Mouse (Mus musculus): Measurements from ENCODE around the gene Pdgfa.
A peak's percentile ranks its signal among the peaks of the same experiment; 100 is the strongest.

Pdgfa gene

DNA sequence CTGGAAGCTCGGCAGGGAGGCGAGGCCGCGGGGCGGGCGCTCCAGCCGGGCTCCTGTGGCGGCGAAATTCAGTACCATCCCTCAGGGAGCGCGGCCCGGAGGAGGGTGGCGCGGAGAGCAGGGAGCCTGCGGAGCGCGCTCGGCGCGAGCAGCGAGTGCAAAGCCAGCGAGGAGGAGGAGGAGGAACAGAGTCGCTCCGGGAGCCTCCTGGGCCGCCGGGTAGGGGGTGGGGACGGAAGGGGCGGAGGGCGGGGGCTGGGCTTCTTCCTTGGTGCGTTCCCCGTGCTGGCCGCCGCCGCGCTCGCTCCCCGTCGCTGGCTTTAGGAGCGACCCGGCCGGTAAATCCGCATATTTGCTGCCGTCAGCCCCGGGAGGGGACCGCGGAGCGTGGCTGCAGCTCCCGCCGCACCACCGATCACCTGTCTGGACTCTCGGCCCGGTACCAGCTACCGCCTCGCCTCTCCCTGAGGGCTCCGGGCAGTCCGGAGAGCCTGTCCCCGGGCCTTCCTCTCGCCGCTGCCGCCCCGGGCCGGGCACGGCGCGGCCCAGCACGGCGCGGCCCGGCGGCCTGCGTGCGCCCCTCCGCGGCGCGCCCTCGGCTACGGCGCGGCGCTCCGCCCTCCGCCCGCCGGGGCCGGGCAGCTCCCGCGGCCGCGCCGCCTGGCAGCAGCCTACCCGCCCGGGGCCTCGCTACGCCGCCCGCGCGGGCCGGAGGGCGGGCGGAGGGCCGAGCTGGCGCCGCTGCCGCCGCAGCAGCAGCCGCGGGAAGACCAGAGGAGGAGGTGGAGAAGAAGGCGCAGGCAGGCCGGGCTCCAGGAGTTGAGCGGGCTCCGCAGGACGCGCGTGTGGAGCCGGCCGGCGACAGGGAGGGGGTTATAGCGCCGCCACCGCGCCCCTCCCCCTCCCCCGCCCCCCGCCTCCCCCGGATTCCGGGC is 2.1 kb downstream of the Pdgfa start:
- DNase-seq: peak; percentile 78

DNA sequence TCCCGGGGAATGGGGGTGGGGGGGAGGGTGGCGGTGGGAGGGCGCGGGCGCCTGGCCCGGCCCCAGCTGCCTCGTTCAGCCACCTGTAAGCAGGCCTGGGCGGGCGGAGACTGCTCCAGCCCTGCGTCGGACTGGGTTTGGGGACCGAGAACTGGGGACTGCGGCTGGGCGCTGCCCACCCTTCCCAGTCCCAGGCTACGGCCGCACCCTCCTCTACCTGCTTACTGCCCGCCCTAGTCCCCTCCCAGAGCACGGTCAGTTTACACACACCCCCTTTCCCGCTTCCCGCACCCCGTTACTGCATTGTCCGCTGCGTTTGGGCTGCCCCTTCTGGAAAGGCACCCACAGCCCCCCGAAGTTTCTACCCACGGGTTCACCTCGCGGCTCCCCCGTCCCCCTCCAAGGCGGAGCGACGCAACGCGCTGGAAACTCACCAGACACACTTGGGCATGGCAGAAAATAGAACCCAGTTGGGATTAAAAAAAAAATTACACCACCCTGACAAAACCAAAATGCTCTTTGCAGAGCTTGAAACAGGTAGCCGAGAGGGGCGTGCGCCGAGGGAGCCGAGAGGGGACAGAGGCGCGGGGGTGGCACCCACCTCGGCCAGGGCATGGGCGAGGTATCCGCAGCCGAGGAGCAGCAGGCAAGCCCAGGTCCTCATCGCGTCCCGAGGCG is 2.9 kb downstream of the Pdgfa start:
- no peak for DNase-seq

DNA sequence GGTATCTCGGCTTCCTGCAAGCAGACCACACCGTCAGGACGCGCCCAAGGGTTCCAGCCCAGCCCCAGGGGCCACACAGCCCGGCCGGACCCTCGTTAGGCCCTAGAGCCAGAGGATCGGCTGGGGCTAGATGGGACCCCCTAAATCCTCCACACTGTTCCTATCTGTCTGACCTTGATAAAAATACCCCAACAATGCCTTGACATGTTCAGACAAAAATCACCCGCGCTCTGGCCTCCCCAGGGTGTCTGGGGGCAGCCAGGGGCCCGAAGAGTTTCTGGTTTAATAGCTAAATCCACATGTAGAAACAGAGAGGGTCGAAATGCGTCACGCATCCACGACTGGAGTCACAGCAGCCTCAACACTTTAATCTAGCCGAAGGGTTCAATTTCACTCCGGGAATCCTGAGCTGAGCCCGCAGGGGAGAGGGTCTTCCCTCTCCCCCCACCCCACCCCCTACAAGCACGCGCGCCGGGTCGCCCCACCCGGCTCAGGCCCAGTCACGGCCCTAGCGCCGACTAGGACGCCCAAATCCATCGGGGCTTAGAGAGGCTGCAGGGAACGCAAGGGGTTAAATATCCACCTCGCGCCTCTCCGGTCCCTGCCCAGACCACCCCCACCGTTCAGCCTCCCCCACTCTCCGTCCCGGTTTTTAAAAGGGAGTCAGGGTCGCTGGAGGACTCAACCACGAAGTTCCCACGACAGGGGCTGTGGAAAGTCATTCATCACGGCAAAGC is 3.6 kb downstream of the Pdgfa start:
- DNase-seq: no peak

DNA sequence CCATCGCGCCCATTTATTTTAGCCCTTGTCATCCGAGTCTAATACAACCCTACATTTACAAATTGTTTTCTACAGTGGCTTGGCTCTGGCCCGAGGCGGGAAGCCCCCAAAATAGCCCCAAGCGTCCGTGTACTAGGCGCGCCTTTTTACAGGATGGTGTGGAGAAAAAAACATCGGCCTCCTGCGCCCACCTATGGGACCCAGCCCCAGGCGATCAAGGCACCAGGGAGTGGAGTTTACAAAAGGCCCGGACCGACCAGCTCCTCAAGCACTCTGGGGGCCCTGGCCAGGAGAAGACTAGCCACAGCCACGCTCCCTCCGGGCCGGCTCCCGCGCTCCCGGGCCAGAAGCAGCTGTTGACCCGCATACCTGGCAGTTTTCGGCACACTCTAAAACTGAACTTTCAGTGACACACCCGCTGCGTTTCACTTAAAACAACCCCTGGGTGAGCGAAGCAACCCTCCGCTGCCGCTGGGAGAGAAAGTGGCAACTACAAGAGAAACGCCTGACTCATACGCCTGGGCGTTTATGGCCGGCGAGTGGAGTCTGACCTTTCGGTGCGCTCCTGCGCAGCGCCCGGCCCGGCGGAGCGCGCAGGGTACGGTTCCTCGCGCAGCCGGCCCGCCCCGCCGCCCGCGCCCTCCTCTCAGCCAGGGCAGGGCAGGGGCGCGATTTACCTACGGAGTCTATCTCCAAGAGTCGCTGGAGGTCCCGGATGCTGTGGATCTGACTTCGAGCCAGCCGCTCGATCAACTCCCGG is 4.4 kb downstream of the Pdgfa start:
- no peak for DNase-seq

DNA sequence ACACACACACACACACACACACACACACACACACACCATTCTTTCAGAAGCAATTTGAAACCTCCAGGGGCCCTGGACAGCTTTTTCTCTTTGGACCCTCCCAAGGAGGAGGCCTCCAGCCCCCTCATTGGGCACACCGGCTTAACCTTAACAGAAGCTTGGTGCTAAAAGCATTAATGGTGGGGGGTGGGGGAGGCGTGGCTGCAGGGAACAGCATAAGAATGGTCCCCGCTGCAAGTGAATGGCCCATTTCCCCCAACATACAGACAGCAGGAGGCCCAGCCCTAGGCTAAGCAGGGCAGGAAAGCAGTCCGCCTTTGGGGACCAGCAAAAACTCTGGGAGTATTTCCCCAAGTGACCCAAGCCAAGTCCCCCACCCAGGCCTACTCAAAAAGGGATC is 5.4 kb downstream of the Pdgfa start:
- no peak for DNase-seq

DNA sequence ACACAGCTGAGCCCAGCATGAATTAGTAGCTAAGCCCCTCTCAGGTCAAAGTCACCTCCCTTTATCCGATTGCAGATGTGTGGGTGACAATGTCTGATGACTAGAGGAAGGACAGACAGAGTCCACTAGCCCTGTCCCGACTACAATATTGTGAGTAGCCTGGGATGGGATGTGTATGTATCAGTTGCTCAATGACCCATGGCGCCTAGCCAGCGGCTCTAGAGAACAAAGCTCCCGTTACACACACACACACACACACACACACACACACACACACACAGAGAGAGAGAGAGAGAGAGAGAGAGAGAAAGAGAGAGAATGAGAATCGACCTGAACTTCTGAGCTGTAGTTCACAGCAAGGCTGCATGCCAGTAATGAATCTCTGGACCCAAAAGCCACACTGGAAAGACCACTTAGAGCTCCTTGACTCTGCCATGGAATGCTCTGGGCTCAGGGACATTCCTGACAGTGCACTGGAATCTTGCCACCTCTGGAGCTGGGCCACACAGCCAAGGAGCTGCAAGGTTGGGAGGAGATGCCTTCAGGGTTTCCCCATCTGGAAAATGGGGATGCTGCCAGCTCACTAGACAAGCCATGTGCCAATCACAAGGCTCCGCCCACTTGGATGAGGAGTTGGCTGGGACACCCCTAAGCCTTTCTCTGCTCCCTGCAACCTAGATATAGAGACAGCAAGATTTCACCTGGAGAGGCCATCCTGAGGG is 6.3 kb downstream of the Pdgfa start:
- no peak for DNase-seq

DNA sequence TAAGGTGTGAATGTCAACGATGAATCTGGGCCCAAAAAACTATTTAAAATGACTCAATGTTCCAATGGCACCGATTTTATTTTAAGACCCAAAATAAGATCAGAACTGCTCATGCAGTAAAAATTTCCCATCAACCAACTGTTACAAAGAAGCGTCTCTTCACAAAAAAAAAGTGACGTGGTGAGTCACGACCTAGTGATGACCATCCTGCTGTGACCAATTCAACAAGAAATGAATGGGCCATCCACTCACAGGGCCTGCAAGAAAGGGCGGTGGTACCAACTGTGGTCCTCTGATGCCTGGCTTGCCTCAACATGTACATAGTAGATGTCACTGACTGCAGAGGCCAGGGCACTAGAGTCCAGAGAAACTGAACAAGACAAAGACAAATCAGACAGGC is 7.6 kb downstream of the Pdgfa start:
- no peak for DNase-seq

DNA sequence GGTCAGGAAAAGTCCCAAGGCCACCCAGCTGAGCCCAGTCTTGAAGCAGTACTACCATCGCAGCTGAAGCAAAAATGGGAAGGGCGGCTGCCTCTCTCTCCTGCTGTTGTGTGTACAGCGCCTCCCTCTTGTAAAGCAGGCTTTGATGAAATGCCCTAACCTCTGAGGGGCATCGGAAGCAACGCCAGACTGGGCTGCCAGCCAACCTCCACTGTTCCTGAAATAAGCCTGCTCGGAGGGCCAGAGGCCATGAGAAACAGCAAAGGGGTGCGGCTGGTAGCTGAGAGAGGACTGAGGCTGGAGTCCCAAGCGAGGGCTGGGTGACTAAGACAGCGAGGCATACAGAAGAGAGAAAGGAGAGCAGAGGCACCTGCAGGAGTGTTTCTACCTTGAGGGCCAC is 8.4 kb downstream of the Pdgfa start:
- no peak for DNase-seq

DNA sequence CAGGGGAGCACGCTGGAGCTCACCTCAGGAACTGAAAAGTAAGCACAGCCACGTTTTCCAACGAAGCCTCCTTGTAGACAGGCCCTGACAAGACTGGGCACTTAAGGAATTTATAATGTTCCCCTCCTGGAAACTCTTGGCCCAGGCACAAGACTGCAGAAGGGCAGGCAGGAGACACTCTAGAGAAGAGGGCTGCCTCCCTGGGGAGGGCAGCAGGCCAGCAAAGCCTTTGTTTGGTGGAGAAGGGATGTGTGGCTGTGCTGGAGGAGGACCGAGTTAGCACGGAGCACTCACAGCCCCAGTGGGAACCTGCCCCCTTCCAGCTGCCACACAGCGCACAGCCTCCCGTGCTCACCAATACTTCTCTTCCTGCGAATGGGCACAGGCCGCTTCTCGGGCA is 9.2 kb downstream of the Pdgfa start:
- no peak for DNase-seq

DNA sequence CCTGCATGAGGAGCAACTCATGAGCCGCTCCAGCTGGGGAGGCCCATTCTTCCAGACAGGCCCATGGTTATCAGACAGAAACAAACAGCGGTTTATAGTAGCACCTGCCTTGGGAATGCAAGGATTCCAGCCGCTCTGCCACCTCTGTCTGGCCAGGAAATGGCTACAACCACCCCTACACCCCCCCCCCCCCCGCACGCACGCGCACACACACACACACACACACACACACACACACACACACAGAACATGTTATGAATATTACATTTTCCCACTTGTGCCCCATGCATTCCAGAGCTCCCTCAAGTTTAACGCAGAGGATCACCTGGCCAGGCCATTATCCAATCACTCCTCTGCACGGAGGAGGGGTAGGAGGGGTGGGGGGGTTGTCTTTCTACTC is 15.2 kb downstream of the Pdgfa start:
- DNase-seq: no peak

DNA sequence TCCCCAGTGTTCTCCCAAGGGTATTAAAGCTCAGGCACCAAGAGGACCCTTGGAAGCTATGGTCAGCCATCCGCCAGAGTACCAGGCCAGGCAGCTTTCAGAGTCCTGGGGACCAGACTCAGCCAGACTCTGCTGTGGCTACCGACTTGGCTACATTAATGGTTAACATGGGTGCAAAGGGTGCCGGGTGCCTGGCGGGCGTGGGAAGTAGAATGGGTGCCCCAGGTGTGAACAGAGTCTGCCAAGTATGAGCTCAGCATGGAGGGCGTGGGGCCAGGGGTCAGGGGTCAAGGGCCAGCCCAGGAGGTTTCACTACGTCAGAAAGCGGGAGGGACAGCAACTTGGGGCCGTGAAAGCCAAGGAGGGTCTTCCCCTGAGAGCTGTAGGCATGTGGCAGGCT is 16.6 kb downstream of the Pdgfa start:
- no peak for DNase-seq

DNA sequence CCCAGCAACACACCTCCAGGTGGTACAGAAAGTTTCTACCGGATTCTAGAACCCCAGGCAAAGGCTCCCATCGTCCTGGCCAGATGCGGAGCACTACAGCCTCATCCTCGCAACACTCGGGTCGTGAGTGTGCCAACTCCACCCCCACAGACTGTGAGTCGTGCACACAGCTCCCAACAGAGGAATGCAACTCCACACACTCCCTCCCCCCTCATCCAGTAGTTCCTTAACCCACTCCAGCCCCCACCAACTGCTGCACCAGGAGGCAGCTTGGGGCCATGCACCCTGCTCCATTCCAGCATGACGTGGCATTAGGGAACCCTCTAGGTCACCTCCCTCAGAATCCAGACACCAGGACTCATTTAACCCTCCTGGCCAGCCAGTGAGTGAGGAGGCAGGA is 17.3 kb downstream of the Pdgfa start:
- no peak for DNase-seq

DNA sequence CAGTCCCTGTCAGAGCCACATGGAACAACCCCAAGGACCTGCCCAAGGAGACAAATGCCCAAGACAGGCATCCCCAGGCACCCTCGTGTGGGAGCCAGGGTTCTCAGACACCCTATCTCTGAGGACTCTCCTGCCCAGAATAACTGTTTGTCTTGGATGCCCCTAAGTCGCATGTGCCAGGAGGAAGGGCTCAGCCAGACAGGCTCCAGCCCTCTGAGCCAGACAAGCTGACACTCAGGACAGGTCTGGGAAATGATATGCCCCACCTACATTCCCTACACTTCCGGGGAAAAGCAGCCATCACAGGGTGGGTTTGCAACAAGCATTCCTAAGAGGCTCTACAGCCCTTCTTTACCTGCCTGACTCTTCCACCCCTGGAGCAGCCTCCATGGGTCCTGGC is 19.4 kb downstream of the Pdgfa start:
- DNase-seq: no peak

DNA sequence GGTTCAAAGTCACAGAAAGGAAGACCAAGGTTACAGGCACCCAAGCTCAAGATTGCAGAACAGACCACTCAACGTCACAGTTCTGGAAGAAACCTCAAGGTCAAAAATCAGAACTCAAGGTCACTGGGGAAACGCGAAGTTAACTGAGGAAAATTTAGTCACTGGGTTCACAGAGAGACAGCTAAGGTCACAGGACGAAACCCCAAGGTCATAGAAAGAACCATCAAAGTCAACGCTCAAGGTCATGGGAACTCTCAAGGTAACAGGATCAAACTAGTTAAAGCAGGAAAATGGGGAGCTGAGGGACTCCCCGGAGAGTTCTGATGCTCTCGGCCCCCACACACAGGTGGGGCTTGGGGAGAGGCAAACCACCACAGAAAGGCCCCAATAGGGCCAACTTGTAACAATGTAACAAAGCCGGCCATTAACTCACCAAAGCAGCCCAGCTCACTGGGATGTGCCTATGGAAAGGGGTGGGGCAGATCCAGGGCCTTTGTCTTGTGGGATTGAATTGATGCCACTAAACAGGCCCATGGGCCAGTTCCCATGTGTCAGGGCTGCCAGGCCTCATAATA is 22.2 kb downstream of the Pdgfa start:
- no peak for DNase-seq

DNA sequence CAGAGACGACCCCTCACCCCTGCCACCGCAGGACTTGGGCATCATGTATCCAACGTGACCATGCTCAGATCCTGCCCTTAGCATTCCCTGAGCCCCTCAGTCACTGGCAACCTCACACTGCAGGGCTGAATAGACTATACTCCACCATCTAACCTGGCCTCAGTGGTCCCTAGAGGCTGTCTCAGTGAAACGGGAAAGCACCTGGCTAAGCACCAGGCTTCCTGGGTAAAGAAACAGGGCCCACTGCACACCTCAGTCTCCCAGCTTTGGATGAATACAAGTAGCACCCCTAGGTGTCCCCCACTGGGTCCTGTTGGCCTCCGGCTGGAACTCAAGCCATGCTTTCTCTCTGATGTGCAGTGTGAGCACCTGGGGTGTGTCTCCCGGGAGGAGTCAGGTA is 23.7 kb downstream of the Pdgfa start:
- no peak for DNase-seq

DNA sequence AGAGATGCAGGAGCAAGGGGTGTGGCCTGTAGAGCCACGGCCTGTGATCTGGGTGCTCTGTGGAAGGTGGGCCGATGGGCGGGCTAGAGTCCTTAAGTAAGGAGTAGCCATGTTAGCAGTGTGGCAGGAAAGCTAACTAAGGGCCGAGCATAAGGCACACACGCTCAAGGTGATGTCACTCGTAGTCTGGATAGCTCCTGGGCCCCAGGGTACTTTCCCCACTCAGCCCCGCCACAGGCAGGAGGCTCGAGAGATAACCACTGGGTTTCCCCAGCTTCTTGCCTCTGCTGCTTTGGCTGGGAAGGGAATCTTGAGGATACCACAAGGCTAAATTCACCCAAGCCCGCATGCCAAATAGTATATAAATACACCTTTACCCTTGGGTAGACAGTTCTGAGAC is 25.8 kb downstream of the Pdgfa start:
- no peak for DNase-seq

DNA sequence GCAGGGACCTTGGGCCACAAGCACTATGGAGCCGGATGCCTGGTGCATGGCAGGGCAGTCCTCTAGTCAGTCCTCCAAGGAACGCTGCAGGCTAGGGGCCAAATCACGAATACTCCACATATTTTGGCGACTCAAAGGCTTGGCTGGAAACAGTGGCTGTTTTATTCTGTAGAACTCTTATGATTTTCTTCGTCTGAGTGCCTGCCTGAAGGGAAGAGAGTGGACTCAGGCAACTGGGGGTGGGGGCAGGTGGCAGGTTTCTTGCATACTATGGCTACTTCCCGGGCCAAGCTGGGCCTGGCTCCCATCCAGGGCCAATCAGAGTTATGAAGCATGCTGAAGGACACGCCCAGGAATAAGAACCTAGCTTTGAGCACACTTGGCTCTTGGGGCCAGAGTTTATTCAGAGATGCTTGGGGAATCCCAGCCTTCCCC is 27.1 kb downstream of the Pdgfa start:
- DNase-seq: no peak

DNA sequence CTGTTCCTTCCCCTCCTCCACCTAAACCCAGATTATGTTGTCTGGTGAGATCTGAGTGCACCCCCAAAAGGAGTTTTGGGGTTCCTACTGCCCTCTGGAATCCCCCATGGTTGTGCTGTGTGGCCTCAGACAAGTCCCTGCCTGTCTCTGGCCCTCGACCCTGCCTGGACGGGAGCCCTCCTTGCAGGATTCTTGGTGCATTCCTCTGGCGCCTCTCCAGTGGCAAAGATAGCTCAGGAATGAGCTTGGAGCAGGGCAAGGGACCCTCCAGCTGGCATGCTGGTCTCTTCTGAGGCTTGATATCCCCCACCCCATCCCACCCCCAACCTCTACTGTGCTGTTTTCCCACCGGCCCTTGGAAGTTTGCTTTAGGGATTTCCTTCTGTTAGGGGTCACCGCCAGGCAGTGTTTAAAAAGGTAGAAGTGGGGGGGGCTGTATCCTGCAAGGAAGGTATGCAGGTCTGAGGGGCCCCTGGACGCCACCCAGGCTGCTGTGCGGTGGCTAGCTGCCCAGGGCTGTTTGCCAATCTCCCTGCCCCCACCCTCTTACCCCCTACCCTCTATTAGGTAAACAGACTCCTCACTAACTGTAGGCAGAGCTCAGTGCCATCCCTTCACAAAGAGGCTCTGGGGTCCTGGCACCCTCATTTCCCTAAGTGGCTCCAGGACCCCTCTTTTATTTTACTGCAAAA is 31.0 kb downstream of the Pdgfa start:
- DNase-seq: no peak

DNA sequence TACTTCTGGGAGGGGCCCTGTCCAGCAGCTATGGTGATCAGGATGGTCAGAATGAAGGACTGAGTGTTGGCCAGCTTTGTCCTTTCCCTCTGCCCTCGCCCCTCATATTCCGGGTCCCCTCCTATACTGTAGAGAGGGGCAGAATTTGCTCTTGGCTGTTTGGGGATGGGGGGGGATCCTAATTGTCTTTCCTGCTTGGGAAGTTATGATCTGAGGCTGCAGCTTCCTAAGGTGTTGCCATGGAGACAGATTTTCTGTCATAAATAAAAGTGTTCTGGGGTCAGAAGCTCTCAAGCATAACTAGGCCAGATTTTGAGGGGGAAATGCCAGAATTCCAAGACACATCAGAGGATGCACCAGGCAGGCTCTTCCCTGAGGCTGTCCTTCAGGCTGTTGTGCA is 31.6 kb downstream of the Pdgfa start:
- DNase-seq: no peak

DNA sequence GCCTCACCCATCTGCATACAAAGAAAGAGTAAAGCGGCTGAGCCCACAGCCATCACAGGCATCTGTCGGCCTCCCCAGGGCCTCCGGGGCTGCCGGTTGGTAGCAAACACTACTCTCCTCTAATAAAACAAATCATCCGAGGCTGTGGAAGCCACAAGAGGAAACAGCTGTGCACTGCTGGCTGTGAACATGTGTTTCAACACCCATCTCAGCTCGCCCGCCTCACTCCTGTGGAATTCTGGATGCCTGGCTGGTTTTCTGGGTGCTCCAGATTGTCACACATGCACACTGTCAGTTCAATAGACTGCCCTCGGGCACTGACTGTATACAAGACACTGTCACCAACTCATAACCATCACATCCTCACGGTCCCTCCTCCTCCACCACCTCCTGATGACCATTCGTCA is 40.7 kb downstream of the Pdgfa start:
- DNase-seq: no peak

DNA sequence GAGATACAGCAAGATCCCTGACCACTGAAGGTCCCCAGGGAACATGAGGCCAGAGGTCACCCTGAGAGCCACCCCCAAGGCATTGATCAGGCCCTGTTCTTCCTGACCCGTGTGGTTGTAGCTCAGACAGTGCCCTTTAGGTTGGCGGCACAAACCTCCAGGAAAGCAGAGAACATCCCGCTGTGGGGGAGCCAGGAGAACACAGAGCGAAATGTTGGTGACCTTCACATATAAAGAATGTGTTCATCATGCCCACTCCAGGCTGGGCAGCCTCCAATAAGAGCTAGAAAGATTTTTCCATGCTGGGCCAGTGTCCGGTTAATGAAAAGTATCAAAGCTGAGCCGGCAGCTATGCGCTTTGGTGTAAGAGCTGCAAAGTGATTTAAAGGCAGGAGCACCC is 43.2 kb downstream of the Pdgfa start:
- DNase-seq: no peak
